Mouse (Mus musculus): ENCODE measurements around the gene Ttk. TPM values are rescaled to one million over a fixed set of nuclear protein-coding genes. Genes with fewer than 3 reads are reported as not detected.

Ttk gene
- total RNA-seq (2014; rRNA removed) (1.3 and 2.1 TPM in 2 replicates), polyA plus RNA-seq (2015; fragmentation: Nextera tagmentation; extraction: Ambion mirVana) (1.5 and 1.8 TPM in 2 replicates)

DNA sequence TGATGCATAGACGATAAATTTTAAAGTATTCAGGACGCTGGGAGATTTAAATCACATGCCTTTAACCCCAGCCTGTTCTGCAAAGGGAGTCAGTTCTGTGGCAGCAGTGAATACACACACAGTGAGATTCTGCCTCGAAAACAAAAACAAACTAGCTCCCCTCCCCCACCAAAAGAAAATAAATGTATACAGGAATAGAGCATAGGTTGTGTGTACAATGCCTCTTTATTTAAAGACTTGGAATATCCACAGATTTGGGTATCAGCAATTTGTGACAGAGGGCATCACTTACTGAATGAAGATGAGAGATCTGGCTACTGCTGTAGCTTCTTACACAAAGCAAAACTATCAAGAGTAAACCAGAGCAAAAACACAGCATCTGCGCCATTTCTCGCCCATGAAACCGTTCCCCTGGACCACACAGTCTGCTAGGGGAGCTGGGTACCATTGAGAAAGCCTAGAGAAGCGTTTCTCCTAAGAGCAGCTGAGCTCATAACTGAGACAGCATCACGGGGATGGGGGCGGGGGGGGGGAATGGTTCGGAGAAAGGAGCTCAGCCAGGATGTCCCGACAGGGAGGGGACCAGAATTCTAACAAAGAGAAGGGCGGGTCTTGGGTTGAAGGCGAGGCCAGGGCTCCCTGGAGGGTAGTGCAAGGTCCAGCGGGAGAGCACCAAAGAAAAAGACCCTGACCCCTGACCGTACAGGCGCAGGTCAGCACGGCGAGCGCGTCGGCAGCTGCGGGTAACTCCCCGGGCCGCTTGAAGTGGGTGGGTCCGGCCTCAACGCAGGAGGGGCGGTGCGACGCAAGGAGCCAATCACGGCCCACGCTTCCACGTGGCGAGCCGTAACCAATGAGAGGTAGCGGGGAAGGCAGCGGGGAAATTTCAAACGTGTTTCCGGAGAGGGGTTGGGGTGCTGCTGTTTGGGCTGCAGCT, at the start of gene Ttk:
Gene Ttk, plus strand, starts transcription at position 879 of the 937 bp plus-strand sequence.
- Histone ChIP-seq H3K9ac (replicated peaks; ENCODE audit: low read length, poor library complexity, severe bottlenecking) (peak within 1 kb of the TSS; percentile 86), H3K4me1 (ENCODE audit: insufficient read depth, low read length) (peaks cover 4% of the 10 kb centered on the region), H3K4me2 (ENCODE audit: low read depth, low read length, poor library complexity, severe bottlenecking) (peak within 1 kb of the TSS; percentile 99), H3K9me3 (ENCODE audit: low read length) (no peaks in the 10 kb centered on the region), H3K4me3 (ENCODE audit: low read depth, low read length) (peak within 1 kb of the TSS; percentile 66), H3K27ac (ENCODE audit: low read depth, low read length) (peak within 1 kb of the TSS; percentile 97), H3K36me3 (ENCODE audit: insufficient read depth, low read length) (no peaks in the 10 kb centered on the region), H3K27me3 (ENCODE audit: insufficient read depth, low read length) (no peaks in the 10 kb centered on the region)
- ATAC-seq (ENCODE audit: low FRiP score) (peak; percentile 99), DNase-seq (ENCODE audit: low spot score) (peak; percentile 96)
- under 1% methylated on average over 38 of the region's 38 CpGs for WGBS
- no peak for TF ChIP-seq CTCF (IDR thresholded peaks at IDR 0.05)

DNA sequence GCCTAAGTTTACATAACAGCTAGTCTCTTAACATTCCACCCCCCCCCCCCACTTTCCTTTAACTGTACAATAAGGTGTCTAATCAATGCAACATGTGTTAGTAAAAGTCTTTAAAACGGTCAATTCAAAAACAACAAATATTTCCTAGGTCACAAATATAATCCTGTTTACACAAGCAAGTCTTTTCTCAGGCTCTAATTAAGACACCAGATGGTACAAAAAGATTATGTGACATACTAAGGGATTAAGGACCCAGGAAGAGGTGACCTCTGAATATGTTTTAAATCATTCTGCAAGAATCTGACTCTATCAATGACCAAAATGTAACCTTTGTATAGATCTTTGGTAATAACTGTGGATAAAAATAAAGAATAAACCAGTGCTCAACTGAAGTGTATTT, 49.0 kb upstream of the Ttk start:
- peaks cover 26% of the 10 kb centered on the region for H3K36me3 ChIP-seq (ENCODE audit: insufficient read depth, low read length)
- TF ChIP-seq CTCF (IDR thresholded peaks at IDR 0.05), result no peak
- H3K4me1 ChIP-seq (ENCODE audit: insufficient read depth, low read length), result no peaks in the 10 kb centered on the region
- DNase-seq (ENCODE audit: low spot score) (no peak), ATAC-seq (ENCODE audit: low FRiP score) (no peak)
- WGBS, result 81% methylated on average over 1 of the region's 1 CpGs
- H3K4me3 ChIP-seq (ENCODE audit: low read depth, low read length), result no peak overlapping the region
- no peak overlapping the region for H3K4me2 ChIP-seq (ENCODE audit: low read depth, low read length, poor library complexity, severe bottlenecking)
- H3K9me3 ChIP-seq (ENCODE audit: low read length), result no peaks in the 10 kb centered on the region
- H3K9ac ChIP-seq (replicated peaks; ENCODE audit: low read length, poor library complexity, severe bottlenecking), result no peak overlapping the region
- no peak overlapping the region for H3K27ac ChIP-seq (ENCODE audit: low read depth, low read length)
- no peaks in the 10 kb centered on the region for H3K27me3 ChIP-seq (ENCODE audit: insufficient read depth, low read length)

DNA sequence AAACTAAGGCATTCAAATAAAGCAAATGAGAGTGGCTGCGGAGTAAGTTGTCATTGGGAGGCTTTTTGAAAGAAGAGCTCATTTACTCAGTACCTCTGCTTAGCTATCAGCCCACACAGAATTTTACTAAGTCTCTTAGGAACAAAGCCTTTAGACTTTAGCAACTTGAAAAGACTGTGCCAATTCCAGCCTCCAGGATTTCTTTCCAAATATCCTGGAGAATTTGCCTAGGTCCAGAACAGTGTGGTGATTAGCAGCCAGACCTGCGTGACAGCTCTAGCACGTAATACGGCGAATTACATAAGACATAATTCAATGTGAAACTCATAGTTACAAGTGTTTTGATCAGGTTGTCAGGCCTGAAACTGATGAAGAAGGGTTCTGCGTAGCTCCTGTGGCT, 45.2 kb upstream of the Ttk start:
- no peaks in the 10 kb centered on the region for H3K27me3 ChIP-seq (ENCODE audit: insufficient read depth, low read length)
- H3K4me2 ChIP-seq (ENCODE audit: low read depth, low read length, poor library complexity, severe bottlenecking), result no peak overlapping the region
- H3K9me3 ChIP-seq (ENCODE audit: low read length), result no peaks in the 10 kb centered on the region
- H3K9ac ChIP-seq (replicated peaks; ENCODE audit: low read length, poor library complexity, severe bottlenecking), result no peak overlapping the region
- TF ChIP-seq CTCF (IDR thresholded peaks at IDR 0.05), result no peak
- ATAC-seq (ENCODE audit: low FRiP score) (no peak), DNase-seq (ENCODE audit: low spot score) (no peak)
- H3K27ac ChIP-seq (ENCODE audit: low read depth, low read length), result no peak overlapping the region
- peaks cover 12% of the 10 kb centered on the region for H3K36me3 ChIP-seq (ENCODE audit: insufficient read depth, low read length)
- no peak overlapping the region for H3K4me3 ChIP-seq (ENCODE audit: low read depth, low read length)
- no peaks in the 10 kb centered on the region for H3K4me1 ChIP-seq (ENCODE audit: insufficient read depth, low read length)
- WGBS, result 92% methylated on average over 6 of the region's 6 CpGs

DNA sequence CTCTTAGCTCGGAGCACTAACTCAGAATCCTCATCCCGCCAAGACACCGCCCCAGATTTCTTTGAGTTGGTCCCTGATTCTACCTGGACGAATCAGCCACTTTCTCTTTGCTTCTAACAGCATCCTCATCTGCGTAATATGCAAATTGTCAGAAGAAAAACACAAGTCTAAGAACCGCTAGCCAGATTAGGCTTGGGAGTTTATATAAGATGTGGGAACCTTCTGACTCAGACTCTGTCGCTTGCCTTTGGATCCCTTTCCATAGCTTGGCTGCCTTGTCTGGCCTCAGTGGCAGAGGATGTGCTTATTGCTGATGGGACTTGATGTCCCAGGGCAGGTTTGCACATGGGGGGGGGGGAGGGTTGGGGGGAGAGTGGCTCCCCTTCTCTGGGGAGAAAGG, 37.6 kb upstream of the Ttk start:
- Histone ChIP-seq H3K36me3 (ENCODE audit: insufficient read depth, low read length) (no peaks in the 10 kb centered on the region), H3K27me3 (ENCODE audit: insufficient read depth, low read length) (no peaks in the 10 kb centered on the region), H3K4me1 (ENCODE audit: insufficient read depth, low read length) (no peaks in the 10 kb centered on the region), H3K9me3 (ENCODE audit: low read length) (no peaks in the 10 kb centered on the region), H3K4me2 (ENCODE audit: low read depth, low read length, poor library complexity, severe bottlenecking) (no peak overlapping the region), H3K9ac (replicated peaks; ENCODE audit: low read length, poor library complexity, severe bottlenecking) (no peak overlapping the region), H3K27ac (ENCODE audit: low read depth, low read length) (no peak overlapping the region), H3K4me3 (ENCODE audit: low read depth, low read length) (no peak overlapping the region)
- 92% methylated on average over 7 of the region's 7 CpGs for WGBS
- DNase-seq (ENCODE audit: low spot score) (no peak), ATAC-seq (ENCODE audit: low FRiP score) (no peak)
- TF ChIP-seq CTCF (IDR thresholded peaks at IDR 0.05), result no peak

- H3K27me3 ChIP-seq (ENCODE audit: insufficient read depth, low read length), result no peaks in the 10 kb centered on the region
- no peaks in the 10 kb centered on the region for H3K36me3 ChIP-seq (ENCODE audit: insufficient read depth, low read length)
- no peak overlapping the region for H3K9ac ChIP-seq (replicated peaks; ENCODE audit: low read length, poor library complexity, severe bottlenecking)
- no peak overlapping the region for H3K27ac ChIP-seq (ENCODE audit: low read depth, low read length)
- DNase-seq (ENCODE audit: low spot score), result no peak
- no peak for TF ChIP-seq CTCF (IDR thresholded peaks at IDR 0.05)
- H3K4me3 ChIP-seq (ENCODE audit: low read depth, low read length), result no peak overlapping the region
- 0 out of 2 replicates have a peak, but pooled peaks have one; percentile 15 for ATAC-seq (ENCODE audit: low FRiP score)
- H3K9me3 ChIP-seq (ENCODE audit: low read length), result no peaks in the 10 kb centered on the region
- WGBS, result 69% methylated on average over 8 of the region's 8 CpGs
- H3K4me2 ChIP-seq (ENCODE audit: low read depth, low read length, poor library complexity, severe bottlenecking), result no peak overlapping the region
- no peaks in the 10 kb centered on the region for H3K4me1 ChIP-seq (ENCODE audit: insufficient read depth, low read length)
Measured at GRCm38 (mm10) chr9:83797898-83798297, 36.6 kb upstream of the Ttk start.

- Histone ChIP-seq H3K4me2 (ENCODE audit: low read depth, low read length, poor library complexity, severe bottlenecking) (peak overlapping the region; percentile 66), H3K27ac (ENCODE audit: low read depth, low read length) (no peak overlapping the region), H3K4me1 (ENCODE audit: insufficient read depth, low read length) (peaks cover 8% of the 10 kb centered on the region; the same call in 1 of the 2 replicates), H3K27me3 (ENCODE audit: insufficient read depth, low read length) (no peaks in the 10 kb centered on the region), H3K9ac (replicated peaks; ENCODE audit: low read length, poor library complexity, severe bottlenecking) (peak overlapping the region; percentile 15; the same call in 1 of the 2 replicates), H3K36me3 (ENCODE audit: insufficient read depth, low read length) (no peaks in the 10 kb centered on the region), H3K9me3 (ENCODE audit: low read length) (no peaks in the 10 kb centered on the region), H3K4me3 (ENCODE audit: low read depth, low read length) (peak overlapping the region; percentile 85)
- TF ChIP-seq CTCF (IDR thresholded peaks at IDR 0.05), result no peak
- no peak for DNase-seq (ENCODE audit: low spot score)
- WGBS, result 46% methylated on average over 13 of the region's 13 CpGs
- no peak for ATAC-seq (ENCODE audit: low FRiP score)
Measured at GRCm38 (mm10) chr9:83804341-83804740, 30.1 kb upstream of the Ttk start.
